Mouse (Mus musculus) neural tube, embryonic 15.5 days (tissue): ENCODE results near the gene Mtmr11. TPM values are rescaled to one million over a fixed set of nuclear protein-coding genes. Genes with fewer than 3 reads are reported as not detected.

Experiments used
- ATAC-seq: fragments of 200-750 bp; cut with Nextera tagmentation; 2 replicates; pipeline ENCODE4 v1.8.0; 2017; ENCODE audit warnings: mild to moderate bottlenecking, moderate TSS enrichment, moderate library complexity; ENCODE audit not compliant: low FRiP score
- H3K27ac ChIP-seq: fragments of 300-500 bp; sonication (generic); replicated peaks from 2 replicates; pipeline ENCODE4 v1.5.1; 2015; ENCODE audit warnings: mild to moderate bottlenecking, inconsistent platforms
- H3K27me3 ChIP-seq: fragments of 300-500 bp; sonication (generic); replicated peaks from 2 replicates; pipeline ENCODE4 v1.6.1; 2015; ENCODE audit warnings: inconsistent platforms
- H3K36me3 ChIP-seq: fragments of 300-500 bp; sonication (generic); 2 replicates; pipeline ENCODE4 v1.6.1; 2015; ENCODE audit warnings: inconsistent platforms
- H3K4me1 ChIP-seq: fragments of 300-500 bp; sonication (generic); 2 replicates; pipeline ENCODE4 v1.6.1; 2015; ENCODE audit warnings: inconsistent platforms
- H3K4me2 ChIP-seq: fragments of 300-500 bp; sonication (generic); 2 replicates; pipeline ENCODE4 v1.6.1; 2015; ENCODE audit warnings: inconsistent platforms, mild to moderate bottlenecking, moderate library complexity
- H3K4me3 ChIP-seq: fragments of 300-500 bp; sonication (generic); replicated peaks from 2 replicates; pipeline ENCODE4 v1.5.1; 2015; ENCODE audit warnings: mild to moderate bottlenecking, inconsistent platforms
- H3K9ac ChIP-seq: fragments of 300-500 bp; sonication (generic); replicated peaks from 2 replicates; pipeline ENCODE4 v1.6.1; 2015; ENCODE audit warnings: mild to moderate bottlenecking, inconsistent platforms
- H3K9me3 ChIP-seq: fragments of 300-500 bp; sonication (generic); replicated peaks from 2 replicates; pipeline ENCODE4 v1.6.1; 2016; ENCODE audit warnings: inconsistent platforms
- whole genome bisulfite sequencing: fragments of 180-500 bp; shearing (Covaris S2); methylation state at CpG from one replicate; pipeline ENCODE4 v1.1.7; 2015; ENCODE audit warnings: mixed read lengths; 5-methylcytosine and 5-hydroxymethylcytosine counted together
- polyA plus RNA-seq: library from polyadenylated mRNA; unstranded; fragments of >200 nt; fragmentation: Nextera tagmentation; extraction: Ambion mirVana; gene quantifications from 2 replicates; pipeline ENCODE4 v1.2.1, GENCODE M21; 2015

The Mtmr11 gene
- polyA plus RNA-seq = 12.6 and 13.3 TPM in 2 replicates

- peak within 1 kb of the TSS; percentile 97 for H3K4me2 ChIP-seq
- H3K27ac ChIP-seq = peak within 1 kb of the TSS; percentile 78
- 2% methylated on average over 16 of the region's 16 CpGs for WGBS
- H3K36me3 ChIP-seq = no peaks in the 10 kb centered on the region
- ATAC-seq = peak; percentile 62
- H3K9me3 ChIP-seq = no peaks in the 10 kb centered on the region
- H3K9ac ChIP-seq = peak within 1 kb of the TSS; percentile 61
- H3K4me1 ChIP-seq = peaks cover 32% of the 10 kb centered on the region
- no peaks in the 10 kb centered on the region for H3K27me3 ChIP-seq
- peak within 1 kb of the TSS; percentile 49 for H3K4me3 ChIP-seq
These were observed at the start of gene Mtmr11 for GRCm38 (mm10) chr3:96161869-96162840. TSS of gene Mtmr11 (plus strand) at chr3:96162004.

- H3K27me3 ChIP-seq = no peaks in the 10 kb centered on the region
- H3K36me3 ChIP-seq = no peaks in the 10 kb centered on the region
- WGBS = 64% methylated on average over 3 of the region's 3 CpGs
- no peak overlapping the region for H3K4me2 ChIP-seq
- no peak overlapping the region for H3K9ac ChIP-seq
- H3K27ac ChIP-seq = no peak overlapping the region
- no peaks in the 10 kb centered on the region for H3K9me3 ChIP-seq
- H3K4me3 ChIP-seq = no peak overlapping the region
- ATAC-seq = no peak
- peaks cover 3% of the 10 kb centered on the region; the same call in 1 of the 2 replicates for H3K4me1 ChIP-seq
These were observed 48.6 kb upstream of the Mtmr11 start for GRCm38 (mm10) chr3:96113251-96113650.

- no peaks in the 10 kb centered on the region for H3K36me3 ChIP-seq
- H3K4me2 ChIP-seq = no peak overlapping the region
- no peak overlapping the region for H3K27ac ChIP-seq
- 86% methylated on average over 2 of the region's 2 CpGs for WGBS
- H3K9ac ChIP-seq = no peak overlapping the region
- no peak overlapping the region for H3K4me3 ChIP-seq
- no peaks in the 10 kb centered on the region for H3K4me1 ChIP-seq
- H3K27me3 ChIP-seq = no peaks in the 10 kb centered on the region
- no peak for ATAC-seq
- no peaks in the 10 kb centered on the region for H3K9me3 ChIP-seq
These were observed 43.7 kb upstream of the Mtmr11 start for GRCm38 (mm10) chr3:96118142-96118541.

GRCm38 (mm10) chr3:96118702-96119101 lies 43.1 kb upstream of the Mtmr11 start:
- no peaks in the 10 kb centered on the region for H3K4me1 ChIP-seq
- ATAC-seq = no peak
- no peak overlapping the region for H3K27ac ChIP-seq
- H3K4me3 ChIP-seq = no peak overlapping the region
- no peaks in the 10 kb centered on the region for H3K9me3 ChIP-seq
- no peaks in the 10 kb centered on the region for H3K36me3 ChIP-seq
- H3K27me3 ChIP-seq = no peaks in the 10 kb centered on the region
- 95% methylated on average over 2 of the region's 2 CpGs for WGBS
- H3K4me2 ChIP-seq = no peak overlapping the region
- H3K9ac ChIP-seq = no peak overlapping the region

- Histone ChIP-seq H3K4me1 (no peaks in the 10 kb centered on the region), H3K4me3 (no peak overlapping the region), H3K9me3 (no peaks in the 10 kb centered on the region), H3K36me3 (no peaks in the 10 kb centered on the region), H3K27me3 (no peaks in the 10 kb centered on the region), H3K4me2 (no peak overlapping the region), H3K9ac (no peak overlapping the region), H3K27ac (no peak overlapping the region)
- WGBS = 85% methylated on average over 5 of the region's 5 CpGs
- no peak for ATAC-seq
These were observed 37.6 kb upstream of the Mtmr11 start for GRCm38 (mm10) chr3:96124235-96124634.

GRCm38 (mm10) chr3:96128128-96128527 lies 33.7 kb upstream of the Mtmr11 start:
- Histone ChIP-seq H3K4me3 (no peak overlapping the region), H3K27ac (no peak overlapping the region), H3K27me3 (no peaks in the 10 kb centered on the region), H3K9me3 (no peaks in the 10 kb centered on the region), H3K4me2 (no peak overlapping the region), H3K9ac (no peak overlapping the region), H3K4me1 (no peaks in the 10 kb centered on the region), H3K36me3 (no peaks in the 10 kb centered on the region)
- ATAC-seq = no peak

GRCm38 (mm10) chr3:96132478-96132877 lies 29.3 kb upstream of the Mtmr11 start:
- WGBS = 90% methylated on average over 3 of the region's 3 CpGs
- no peaks in the 10 kb centered on the region for H3K4me1 ChIP-seq
- no peak overlapping the region for H3K4me3 ChIP-seq
- no peak overlapping the region for H3K9ac ChIP-seq
- H3K9me3 ChIP-seq = no peaks in the 10 kb centered on the region
- no peak overlapping the region for H3K4me2 ChIP-seq
- H3K36me3 ChIP-seq = no peaks in the 10 kb centered on the region; the same call in 1 of the 2 replicates
- no peak overlapping the region for H3K27ac ChIP-seq
- no peak for ATAC-seq
- H3K27me3 ChIP-seq = no peaks in the 10 kb centered on the region

GRCm38 (mm10) chr3:96133327-96133905 lies 28.4 kb upstream of the Mtmr11 start:
- no peak for ATAC-seq

GRCm38 (mm10) chr3:96135011-96135410 lies 26.8 kb upstream of the Mtmr11 start:
- Histone ChIP-seq H3K4me1 (no peaks in the 10 kb centered on the region), H3K27me3 (no peaks in the 10 kb centered on the region), H3K4me2 (no peak overlapping the region), H3K36me3 (no peaks in the 10 kb centered on the region; the same call in 1 of the 2 replicates), H3K9ac (no peak overlapping the region), H3K9me3 (no peaks in the 10 kb centered on the region), H3K4me3 (no peak overlapping the region), H3K27ac (no peak overlapping the region)
- 88% methylated on average over 3 of the region's 3 CpGs for WGBS
- ATAC-seq = no peak

More at GRCm38 (mm10) chr3:96133327-96133905, 28.4 kb upstream of the Mtmr11 start:
- Histone ChIP-seq H3K4me1 (no peaks in the 10 kb centered on the region), H3K4me2 (no peak overlapping the region), H3K9me3 (no peaks in the 10 kb centered on the region), H3K36me3 (no peaks in the 10 kb centered on the region; the same call in 1 of the 2 replicates), H3K4me3 (no peak overlapping the region), H3K27ac (no peak overlapping the region), H3K27me3 (no peaks in the 10 kb centered on the region), H3K9ac (no peak overlapping the region)
- 87% methylated on average over 11 of the region's 11 CpGs for WGBS

- Histone ChIP-seq H3K36me3 (peaks cover 39% of the 10 kb centered on the region), H3K4me1 (no peaks in the 10 kb centered on the region), H3K27me3 (no peaks in the 10 kb centered on the region), H3K4me2 (no peak overlapping the region), H3K4me3 (no peak overlapping the region), H3K9me3 (no peaks in the 10 kb centered on the region), H3K9ac (no peak overlapping the region), H3K27ac (no peak overlapping the region)
- 25% methylated on average over 5 of the region's 5 CpGs for WGBS
- ATAC-seq = no peak
These were observed 13.9 kb upstream of the Mtmr11 start for GRCm38 (mm10) chr3:96147950-96148349.

GRCm38 (mm10) chr3:96151836-96152235 lies 10.0 kb upstream of the Mtmr11 start:
- no peak for ATAC-seq
- H3K27me3 ChIP-seq = no peaks in the 10 kb centered on the region
- H3K4me2 ChIP-seq = no peak overlapping the region
- H3K4me1 ChIP-seq = no peaks in the 10 kb centered on the region
- no peak overlapping the region for H3K4me3 ChIP-seq
- no peak overlapping the region for H3K9ac ChIP-seq
- H3K36me3 ChIP-seq = peaks cover 51% of the 10 kb centered on the region
- H3K9me3 ChIP-seq = no peaks in the 10 kb centered on the region
- 93% methylated on average over 7 of the region's 7 CpGs for WGBS
- H3K27ac ChIP-seq = no peak overlapping the region

GRCm38 (mm10) chr3:96152611-96153010 lies 9.2 kb upstream of the Mtmr11 start:
- Histone ChIP-seq H3K4me2 (no peak overlapping the region), H3K9me3 (no peaks in the 10 kb centered on the region), H3K4me1 (no peaks in the 10 kb centered on the region), H3K27ac (no peak overlapping the region), H3K36me3 (peaks cover 51% of the 10 kb centered on the region), H3K27me3 (no peaks in the 10 kb centered on the region), H3K9ac (no peak overlapping the region), H3K4me3 (no peak overlapping the region)
- 96% methylated on average over 5 of the region's 5 CpGs for WGBS
- no peak for ATAC-seq
